Mouse (Mus musculus) kidney, adult 2 months (tissue): ENCODE results near the gene Abr.

Experiments
- CTCF ChIP-seq: fragments of 200-500 bp; conservative IDR thresholded peaks from 2 replicates; pipeline ENCODE4 v1.5.1; 2011; ENCODE audit warnings: low read depth, mild to moderate bottlenecking, control low read depth, low read length, moderate library complexity, mixed read lengths; ENCODE audit not compliant: insufficient read depth, insufficient read length
- POLR2A ChIP-seq: fragments of 200-500 bp; IDR thresholded peaks from one replicate; pipeline ENCODE4 v1.6.1; 2011; ENCODE audit warnings: low read depth, low read length, control low read depth

DNA sequence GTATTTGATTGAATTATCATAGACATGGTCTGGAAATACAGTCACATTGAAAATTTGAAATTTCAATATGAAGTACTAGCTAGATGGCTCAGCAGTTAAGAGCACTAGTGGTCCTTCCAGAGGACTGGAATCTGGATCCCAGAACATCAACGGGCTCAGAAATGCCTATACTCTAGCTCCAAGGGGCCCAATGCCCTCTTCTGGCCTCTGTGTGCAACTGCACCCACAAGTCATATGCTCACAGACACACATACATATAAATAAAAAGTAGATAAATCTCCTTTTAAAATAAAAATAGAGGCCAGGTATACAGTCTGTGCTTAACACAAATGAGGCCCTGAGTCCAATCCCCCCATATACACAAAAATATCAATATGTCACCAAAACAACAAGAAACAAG is 235.0 kb downstream of the Abr start:
- no peak for TF ChIP-seq POLR2A
- TF ChIP-seq CTCF, result peak; percentile 30; the same call in 1 of the 2 replicates
